Mouse (Mus musculus) heart, postnatal 0 days (tissue): ENCODE data around the gene Nup62.

ENCODE experiments used
- CTCF ChIP-seq: IDR thresholded peaks from 2 replicates; pipeline ENCODE4 v1.5.1; 2016; ENCODE audit warnings: antibody characterized with exemption, control low read depth, low read depth
- EP300 ChIP-seq: IDR thresholded peaks from 2 replicates; pipeline ENCODE4 v1.6.1; 2016; ENCODE audit warnings: antibody characterized with exemption, low read depth

GRCm38 (mm10) chr7:44770046-44770578, 45.8 kb upstream of the Nup62 start:
- TF ChIP-seq CTCF (peak; percentile 20), EP300 (no peak)
